Mouse (Mus musculus) erythroblast, embryonic 14.5 days (primary cell): ENCODE data around the gene Rnf217.

Experiments used
- GATA1 ChIP-seq: IDR thresholded peaks from 2 replicates; pipeline ENCODE4 v1.6.1; 2012; ENCODE audit warnings: low read length, inconsistent platforms, mixed read lengths
- TAL1 ChIP-seq: IDR thresholded peaks from 3 replicates; pipeline ENCODE4 v1.6.1; 2012; ENCODE audit warnings: low read length, inconsistent platforms, mixed read lengths

- TF ChIP-seq GATA1 (no peak), TAL1 (no peak)
Observed at GRCm38 (mm10) chr10:31465424-31465823, 143.6 kb downstream of the Rnf217 start.
